ENCODE assay signal across 28 mouse cellular contexts in genomic region chr1:52338243-52338642, GRCm38 (mm10).
DNase-seq lines count a peak whose midpoint lies in the region; ATAC-seq and TF ChIP-seq lines count a peak whose summit lies in the region.
"Had no signal": no experiment of that assay in that cellular context is flagged by ENCODE, and none has a peak within 500 bp of the region (broad histone marks: within the 10 kb centered on the region; RNA-seq: fewer than 3 reads in every experiment).

No protein-coding gene starts in this region.

- no peak overlapping the region for H3K27ac ChIP-seq in intestine, embryonic 15.5 days
- H3K27ac ChIP-seq in intestine, postnatal 0 days (ENCODE audit: low read depth, low read length), result no peak overlapping the region
- no peak overlapping the region for H3K27ac ChIP-seq in kidney, adult 2 months (ENCODE audit: insufficient read depth, low read depth, low read length)
- no peak overlapping the region for H3K27ac ChIP-seq in kidney, embryonic 15.5 days
- no peak overlapping the region for H3K27ac ChIP-seq in intestine, embryonic 16.5 days (ENCODE audit: low read length)
- H3K27ac ChIP-seq: embryonic facial prominence, embryonic 13.5 days; embryonic facial prominence, embryonic 15.5 days; forebrain, embryonic 10.5 days; forebrain, embryonic 12.5 days had no signal

- H3K9me3 ChIP-seq in intestine, embryonic 15.5 days, result no peaks in the 10 kb centered on the region
- H3K9me3 ChIP-seq in intestine, postnatal 0 days (ENCODE audit: control insufficient read depth), result no peaks in the 10 kb centered on the region
- no peaks in the 10 kb centered on the region for H3K9me3 ChIP-seq in kidney, embryonic 15.5 days (replicated peaks)
- no peaks in the 10 kb centered on the region for H3K9me3 ChIP-seq in intestine, embryonic 16.5 days (ENCODE audit: control insufficient read depth, low read length)
- H3K9me3 ChIP-seq: embryonic facial prominence, embryonic 13.5 days; embryonic facial prominence, embryonic 15.5 days; forebrain, embryonic 10.5 days; forebrain, embryonic 12.5 days; G1E had no signal

- ATAC-seq in intestine, embryonic 15.5 days, result peak; percentile 63
- ATAC-seq in intestine, postnatal 0 days, result no peak
- ATAC-seq in kidney, embryonic 15.5 days (replicated peaks; ENCODE audit: low FRiP score), result no peak
- 0 out of 2 replicates have a peak, but pooled peaks have one; percentile 33 for ATAC-seq in intestine, embryonic 16.5 days
- ATAC-seq: activated CD4-positive, CD25-positive, alpha-beta regulatory T cell, adult 4 months; CD4-positive, CD25-positive, alpha-beta regulatory T cell, adult 4 months; forebrain, embryonic 14.5 days; Patski had no signal

- no peak overlapping the region for H3K4me2 ChIP-seq in intestine, embryonic 15.5 days (replicated peaks)
- no peak overlapping the region for H3K4me2 ChIP-seq in intestine, postnatal 0 days (replicated peaks; ENCODE audit: low read depth)
- H3K4me2 ChIP-seq in kidney, embryonic 15.5 days, result no peak overlapping the region
- H3K4me2 ChIP-seq in intestine, embryonic 16.5 days (ENCODE audit: low read depth, low read length), result no peak overlapping the region
- H3K4me2 ChIP-seq: embryonic facial prominence, embryonic 13.5 days; embryonic facial prominence, embryonic 15.5 days; forebrain, embryonic 12.5 days had no signal

- WGBS in intestine, embryonic 15.5 days, result 68% methylated on average over 6 of the region's 6 CpGs
- WGBS in intestine, postnatal 0 days, result 52% methylated on average over 6 of the region's 6 CpGs
- WGBS in kidney, adult 2 months, result 57% methylated on average over 6 of the region's 6 CpGs
- 73% methylated on average over 6 of the region's 6 CpGs for WGBS in kidney, embryonic 15.5 days
- 74% methylated on average over 6 of the region's 6 CpGs for WGBS in intestine, embryonic 16.5 days

- no peaks in the 10 kb centered on the region for H3K36me3 ChIP-seq in intestine, embryonic 15.5 days
- H3K36me3 ChIP-seq in intestine, postnatal 0 days (ENCODE audit: control insufficient read depth, insufficient read depth), result no peaks in the 10 kb centered on the region
- no peaks in the 10 kb centered on the region for H3K36me3 ChIP-seq in kidney, adult 2 months (ENCODE audit: control insufficient read depth, insufficient read depth, low read length)
- H3K36me3 ChIP-seq in kidney, embryonic 15.5 days, result no peaks in the 10 kb centered on the region
- no peaks in the 10 kb centered on the region for H3K36me3 ChIP-seq in intestine, embryonic 16.5 days (ENCODE audit: control insufficient read depth, insufficient read depth, low read length)
- H3K36me3 ChIP-seq: embryonic facial prominence, embryonic 13.5 days; embryonic facial prominence, embryonic 15.5 days; forebrain, embryonic 10.5 days; forebrain, embryonic 12.5 days; G1E had no signal

- H3K27me3 ChIP-seq in intestine, embryonic 15.5 days (replicated peaks), result no peaks in the 10 kb centered on the region
- no peaks in the 10 kb centered on the region for H3K27me3 ChIP-seq in intestine, postnatal 0 days (replicated peaks; ENCODE audit: control insufficient read depth, insufficient read depth, low read length)
- no peaks in the 10 kb centered on the region for H3K27me3 ChIP-seq in kidney, adult 2 months (replicated peaks; ENCODE audit: control insufficient read depth, insufficient read depth, low read length)
- no peaks in the 10 kb centered on the region for H3K27me3 ChIP-seq in kidney, embryonic 15.5 days
- no peaks in the 10 kb centered on the region for H3K27me3 ChIP-seq in intestine, embryonic 16.5 days (replicated peaks; ENCODE audit: control insufficient read depth, insufficient read depth, low read length)
- H3K27me3 ChIP-seq: CH12.LX; embryonic facial prominence, embryonic 13.5 days; embryonic facial prominence, embryonic 15.5 days; forebrain, embryonic 12.5 days had no signal

- H3K4me1 ChIP-seq in intestine, embryonic 15.5 days (replicated peaks), result no peaks in the 10 kb centered on the region
- no peaks in the 10 kb centered on the region; the same call in 1 of the 2 replicates for H3K4me1 ChIP-seq in intestine, postnatal 0 days (replicated peaks; ENCODE audit: control insufficient read depth, insufficient read depth, low read length)
- peaks cover 9% of the 10 kb centered on the region; the same call in 1 of the 2 replicates for H3K4me1 ChIP-seq in kidney, adult 2 months (ENCODE audit: control insufficient read depth, insufficient read depth, low read length)
- H3K4me1 ChIP-seq in kidney, embryonic 15.5 days, result no peaks in the 10 kb centered on the region
- no peaks in the 10 kb centered on the region for H3K4me1 ChIP-seq in intestine, embryonic 16.5 days (ENCODE audit: control insufficient read depth, insufficient read depth, low read length)
- H3K4me1 ChIP-seq: embryonic facial prominence, embryonic 13.5 days; embryonic facial prominence, embryonic 15.5 days; forebrain, embryonic 10.5 days; forebrain, embryonic 12.5 days had no signal

- DNase-seq in kidney, adult 2 months, result peak; percentile 64
- no peak for DNase-seq in kidney, postnatal 10 days
- peak; percentile 56 for DNase-seq in kidney, adult 9 months
- DNase-seq: adrenal gland, postnatal 10 days; adrenal gland, postnatal 25 days; B cell, adult 2 months; cerebellum, adult 11 months; cerebellum, adult 18-20 months; cerebellum, adult 8-10 months; cerebellum, adult 9-11 months; cerebellum, postnatal 14 days; cerebellum, postnatal 36 days; embryo, embryonic 11 days had no signal

- H3K4me3 ChIP-seq in intestine, embryonic 15.5 days (replicated peaks), result no peak overlapping the region
- H3K4me3 ChIP-seq in intestine, postnatal 0 days (ENCODE audit: low read depth, low read length), result no peak overlapping the region
- H3K4me3 ChIP-seq in kidney, adult 2 months (ENCODE audit: insufficient read depth, low read depth, low read length), result no peak overlapping the region
- H3K4me3 ChIP-seq in kidney, embryonic 15.5 days (replicated peaks), result no peak overlapping the region
- H3K4me3 ChIP-seq in intestine, embryonic 16.5 days (ENCODE audit: low read length), result no peak overlapping the region
- H3K4me3 ChIP-seq: embryonic facial prominence, embryonic 13.5 days; embryonic facial prominence, embryonic 15.5 days; erythroblast, embryonic 14.5 days; forebrain, embryonic 10.5 days; forebrain, embryonic 12.5 days had no signal

- no peak overlapping the region for H3K9ac ChIP-seq in intestine, embryonic 15.5 days
- H3K9ac ChIP-seq in intestine, postnatal 0 days (ENCODE audit: low read depth, low read length), result no peak overlapping the region
- no peak overlapping the region for H3K9ac ChIP-seq in kidney, embryonic 15.5 days
- no peak overlapping the region for H3K9ac ChIP-seq in intestine, embryonic 16.5 days (ENCODE audit: low read depth, low read length)
- H3K9ac ChIP-seq: embryonic facial prominence, embryonic 13.5 days; embryonic facial prominence, embryonic 15.5 days; forebrain, embryonic 12.5 days had no signal

- no peak for TF ChIP-seq POLR2A in kidney, adult 2 months (IDR thresholded peaks at IDR 0.05; ENCODE audit: low read depth, low read length)

- TF ChIP-seq CTCF in intestine, postnatal 0 days (IDR thresholded peaks at IDR 0.05; ENCODE audit: low read depth), result no peak
- TF ChIP-seq CTCF in kidney, adult 2 months (conservative IDR thresholded peaks at IDR 0.05; ENCODE audit: insufficient read depth, insufficient read length, low read depth, low read length), result no peak

Comparison
In these comparisons a context has a peak if more than half of its experiments do, and no peak if none do; other contexts are left out.
1. ATAC-seq: peak in intestine, embryonic 15.5 days (single experiment) and intestine, embryonic 16.5 days (single experiment); none in intestine, postnatal 0 days (single experiment) and kidney, embryonic 15.5 days (single experiment).